Mouse (Mus musculus) urinary bladder, postnatal 14 days (tissue): ENCODE data around the gene Sec22b.

Experiments used
- DNase-seq: peaks from one replicate; pipeline ENCODE4 v3.0.0; 2021; ENCODE audit warnings: low spot score

Sec22b gene

DNA sequence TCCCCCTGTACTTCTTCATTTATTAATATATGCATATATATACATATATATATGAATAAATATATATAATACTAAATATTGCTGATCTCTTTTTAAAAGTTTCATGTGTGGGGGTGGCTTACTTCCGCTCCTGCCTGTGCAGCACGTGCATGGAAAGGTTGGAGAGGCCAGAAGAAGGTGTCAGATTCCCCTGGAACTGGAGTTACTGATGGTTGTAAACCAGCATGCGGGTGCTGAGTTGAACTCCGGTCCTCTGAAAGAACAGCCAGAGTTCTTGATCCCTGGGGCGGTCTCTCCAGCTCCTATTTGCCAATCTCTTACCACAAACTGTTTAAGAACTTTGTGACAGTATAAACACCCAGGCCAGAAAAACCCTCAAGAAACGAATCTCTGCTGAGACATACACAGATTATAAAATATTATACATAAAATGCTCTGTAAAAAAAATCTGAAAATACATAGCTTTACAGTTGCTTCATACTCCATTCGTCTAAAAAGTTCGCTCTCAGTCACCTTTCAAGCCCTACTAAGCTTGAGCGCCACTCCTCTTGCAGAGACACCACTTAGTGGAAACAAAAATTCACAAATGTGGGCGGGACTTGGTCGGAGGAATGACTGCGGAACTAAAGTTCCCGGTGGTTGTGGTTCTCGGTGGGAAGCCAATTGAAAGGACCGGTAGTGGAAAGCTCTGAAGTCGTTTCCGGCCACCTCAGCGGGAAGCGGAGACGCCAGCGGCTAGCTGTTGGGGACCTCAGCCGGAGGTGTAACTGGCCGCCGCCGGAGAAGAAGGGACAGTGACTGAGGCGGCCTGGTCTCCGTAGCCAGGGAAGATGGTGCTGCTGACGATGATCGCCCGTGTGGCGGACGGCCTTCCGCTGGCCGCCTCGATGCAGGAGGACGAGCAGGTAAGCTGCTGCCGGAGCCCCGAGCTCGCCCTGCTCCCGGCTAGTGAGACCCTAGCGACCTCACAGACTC lies at the start of gene Sec22b:
Sec22b (plus strand) TSS at position 675 of the 975 bp plus-strand sequence.
- DNase-seq, result peak; percentile 90

DNA sequence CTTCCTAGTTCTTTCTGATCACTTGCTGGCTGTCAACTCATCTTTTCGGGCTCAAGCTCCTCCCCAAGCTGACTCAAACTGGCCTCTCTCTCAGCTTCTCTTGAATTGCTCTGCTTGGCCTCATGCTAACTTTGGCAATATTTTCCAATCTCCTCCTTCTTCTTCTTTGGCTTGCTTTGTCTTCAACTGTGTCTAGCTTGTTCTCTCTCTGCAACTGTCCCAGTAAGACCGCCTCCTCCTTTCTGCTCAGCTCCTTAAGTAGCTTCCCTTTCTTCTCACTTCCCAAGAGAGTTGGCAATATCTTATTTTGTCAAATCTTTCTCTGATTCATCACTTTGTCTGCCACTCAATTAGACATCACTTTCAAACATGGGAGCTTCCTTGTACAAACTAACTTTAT lies 49.2 kb upstream of the Sec22b start:
- no peak for DNase-seq

DNA sequence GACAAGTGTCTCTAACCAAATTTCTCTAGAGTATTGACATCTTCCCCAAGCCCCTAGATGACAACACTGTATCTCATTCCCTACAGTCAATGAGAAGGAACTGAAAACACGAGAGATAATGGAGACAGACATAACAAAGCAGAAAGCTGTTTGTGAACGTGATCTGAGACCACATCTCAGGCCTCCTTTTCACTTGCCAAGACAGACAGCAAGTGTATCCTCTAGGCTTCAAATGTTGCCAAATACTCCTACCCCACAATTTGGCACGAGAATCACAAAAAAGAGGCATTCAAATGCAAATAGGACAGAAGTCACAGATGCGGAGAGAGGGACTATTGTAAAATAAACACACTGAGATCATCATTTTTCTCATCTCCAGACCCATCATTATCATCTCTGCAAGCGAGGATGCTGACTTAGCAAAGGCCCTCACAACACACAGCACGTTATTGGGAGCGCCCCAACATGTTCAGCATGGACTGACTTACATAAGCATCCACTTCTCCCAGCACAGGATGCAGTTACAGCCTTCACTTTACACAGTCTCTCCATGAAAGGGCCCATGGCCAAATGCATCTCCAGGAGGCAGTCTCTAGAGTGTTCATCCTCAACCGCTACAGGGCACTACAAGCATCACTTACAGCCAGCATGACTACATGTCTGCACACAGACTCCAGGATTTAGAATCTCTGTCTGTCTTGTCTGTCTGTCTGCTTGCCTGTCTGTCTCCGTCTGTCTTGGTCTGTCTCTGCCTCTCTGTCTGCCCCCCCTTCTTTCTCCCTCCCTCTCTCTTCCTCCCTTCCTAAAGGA lies 46.2 kb upstream of the Sec22b start:
- DNase-seq, result no peak

DNA sequence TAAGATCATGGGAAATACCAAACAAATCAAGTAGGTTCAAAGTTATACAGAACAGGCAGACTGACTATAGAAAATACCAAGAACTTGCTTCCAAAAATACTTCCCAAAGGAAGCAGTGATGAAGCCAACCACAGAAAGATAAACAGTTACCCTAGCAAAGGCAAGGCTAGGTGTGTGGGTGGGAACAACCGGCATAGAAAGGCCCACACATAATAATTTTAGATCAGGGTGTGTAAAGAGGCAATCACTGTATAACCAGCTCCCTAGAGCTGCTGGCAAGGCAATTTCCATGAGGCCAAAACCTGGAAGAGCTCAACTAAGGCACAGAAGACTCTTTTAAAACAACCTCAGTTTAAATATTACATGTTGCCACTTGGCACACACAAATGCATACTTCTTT lies 41.6 kb upstream of the Sec22b start:
- DNase-seq, result no peak

DNA sequence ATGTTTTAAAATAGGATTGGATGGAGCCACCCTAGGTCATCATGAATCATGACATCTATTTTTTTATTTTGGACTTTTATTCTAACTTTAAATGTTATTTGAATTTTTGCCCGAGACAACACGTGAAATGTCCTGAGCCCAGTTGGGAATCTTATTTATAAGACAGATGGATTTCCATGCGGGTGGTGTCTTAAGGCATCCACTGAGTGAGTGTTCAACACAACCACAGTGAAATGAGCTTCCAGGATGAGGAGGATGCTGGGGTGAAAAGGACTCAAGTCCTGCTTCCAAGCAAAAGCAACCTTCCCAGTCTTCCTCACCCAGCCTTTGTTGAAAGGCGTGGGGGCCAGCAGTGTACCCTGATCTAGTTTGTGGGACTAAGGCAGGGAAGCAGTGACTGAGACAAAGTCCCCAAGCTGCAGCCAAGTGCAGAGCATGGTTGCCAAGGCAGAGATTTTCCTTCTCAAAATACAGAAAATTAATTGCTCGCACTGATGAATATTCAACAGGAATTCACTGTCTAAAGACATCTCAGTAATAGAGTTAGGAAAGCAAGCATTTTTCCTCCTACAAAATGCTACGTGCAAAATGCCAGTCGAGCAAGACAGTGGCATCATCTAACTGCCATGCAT lies 40.1 kb upstream of the Sec22b start:
- no peak for DNase-seq

DNA sequence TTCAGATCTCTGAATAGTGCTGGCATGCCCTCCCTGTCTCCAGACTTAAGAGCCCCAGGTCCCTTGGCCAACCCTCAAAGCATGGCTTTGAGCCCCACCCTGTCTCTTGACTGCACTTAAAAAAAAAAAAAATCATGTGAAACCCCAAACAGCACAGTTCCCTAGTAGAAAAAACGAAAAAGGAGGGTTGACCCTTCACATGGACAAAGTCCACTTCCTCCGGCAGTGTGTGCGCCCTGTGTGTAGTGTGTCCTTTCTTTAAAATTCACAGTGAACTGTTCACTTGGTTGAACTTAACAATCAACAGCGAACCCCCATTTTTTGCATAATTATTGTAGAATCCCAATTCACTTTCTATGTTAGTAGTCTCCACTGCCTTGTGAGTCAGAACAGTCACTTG lies 34.3 kb upstream of the Sec22b start:
- DNase-seq, result no peak

DNA sequence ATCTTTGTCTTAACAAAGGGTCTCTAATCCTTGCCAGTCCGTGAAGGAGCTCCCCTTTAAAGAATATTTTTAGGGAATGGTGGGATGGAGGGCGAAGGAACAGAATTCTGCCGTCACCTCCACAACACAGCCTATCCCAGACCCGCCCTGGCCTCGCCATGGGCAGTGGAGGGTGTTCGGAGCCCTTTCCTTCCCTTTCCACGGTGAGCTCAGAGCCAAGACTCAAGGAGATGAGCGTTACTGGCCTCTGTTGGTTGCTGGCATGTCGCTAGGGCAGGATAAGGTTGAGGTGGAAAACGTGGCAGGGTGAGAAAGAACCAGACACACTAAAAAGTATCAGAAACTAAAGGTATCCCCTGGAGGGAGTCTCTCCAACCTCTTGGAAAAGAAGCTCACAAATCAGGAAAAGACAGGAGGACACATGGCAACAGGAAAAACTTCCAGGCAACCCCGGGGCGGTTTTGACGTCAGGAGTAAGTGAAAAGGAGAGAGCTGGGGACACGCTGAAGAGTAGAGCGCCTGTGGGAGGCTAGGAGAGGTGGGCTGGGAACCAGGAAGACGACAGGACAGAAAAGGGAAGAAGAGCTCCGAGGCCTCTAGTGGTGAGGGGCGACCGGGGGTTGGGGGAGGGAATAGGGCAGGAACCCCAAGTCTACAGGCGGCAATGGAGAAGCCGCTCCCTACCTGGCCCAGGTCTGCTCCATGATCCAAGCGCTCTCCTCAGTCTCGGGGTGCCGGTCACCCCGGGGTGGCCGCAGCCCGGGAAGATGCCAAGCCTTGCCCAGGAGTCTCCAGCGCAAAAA lies 33.6 kb upstream of the Sec22b start:
- DNase-seq, result peak; percentile 4

DNA sequence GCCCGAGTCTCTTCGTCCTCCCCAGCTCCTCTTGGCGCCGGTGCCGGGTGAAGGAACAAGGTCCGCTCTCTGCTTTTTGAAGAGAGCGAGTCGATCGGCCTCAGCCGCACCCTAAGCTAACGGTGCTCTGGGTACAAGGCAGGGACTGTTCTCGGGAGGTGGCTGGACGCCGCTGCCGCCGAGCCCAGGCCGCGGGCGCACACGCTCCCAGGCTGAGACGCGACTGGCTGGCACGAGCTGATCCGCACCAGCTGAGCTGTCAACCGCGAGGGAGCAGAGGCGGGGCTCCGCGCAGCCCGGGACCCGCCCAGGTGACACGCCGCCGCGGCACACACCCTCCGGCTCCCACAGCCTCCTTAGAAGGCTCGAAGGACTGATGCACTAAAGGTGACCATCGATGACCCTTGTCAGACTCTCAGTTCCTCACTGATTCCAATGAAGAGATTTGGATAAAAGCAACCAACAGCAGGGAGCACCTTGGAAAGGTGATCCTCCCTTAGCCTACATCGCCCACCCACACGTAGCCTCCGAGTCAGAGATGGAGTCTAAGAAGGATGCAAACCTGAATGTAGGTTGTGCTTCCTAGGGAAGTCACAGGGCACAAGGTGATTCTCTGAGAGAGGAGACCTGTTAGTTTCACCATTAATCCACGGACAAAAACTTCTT lies 32.8 kb upstream of the Sec22b start:
- DNase-seq, result peak; percentile 69

DNA sequence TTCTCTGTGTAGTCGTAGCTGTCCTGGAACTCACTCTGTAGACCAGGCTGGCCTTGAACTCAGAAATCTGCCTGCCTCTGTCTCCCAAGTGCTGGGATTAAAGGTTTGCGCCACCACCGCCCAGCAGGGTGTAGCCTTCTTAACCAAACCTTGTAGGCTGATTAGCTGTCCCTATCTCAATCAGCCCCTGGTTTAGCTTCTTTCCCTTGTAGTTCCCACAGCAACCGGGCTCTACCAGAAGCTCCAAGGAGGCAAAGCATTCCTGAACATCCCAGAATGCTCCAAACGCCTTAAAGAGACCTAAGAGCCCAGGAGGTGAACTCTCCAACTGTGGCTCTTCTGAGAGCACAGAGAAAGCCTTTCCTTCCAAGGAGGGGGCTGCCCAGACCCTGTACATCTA lies 32.3 kb upstream of the Sec22b start:
- no peak for DNase-seq

DNA sequence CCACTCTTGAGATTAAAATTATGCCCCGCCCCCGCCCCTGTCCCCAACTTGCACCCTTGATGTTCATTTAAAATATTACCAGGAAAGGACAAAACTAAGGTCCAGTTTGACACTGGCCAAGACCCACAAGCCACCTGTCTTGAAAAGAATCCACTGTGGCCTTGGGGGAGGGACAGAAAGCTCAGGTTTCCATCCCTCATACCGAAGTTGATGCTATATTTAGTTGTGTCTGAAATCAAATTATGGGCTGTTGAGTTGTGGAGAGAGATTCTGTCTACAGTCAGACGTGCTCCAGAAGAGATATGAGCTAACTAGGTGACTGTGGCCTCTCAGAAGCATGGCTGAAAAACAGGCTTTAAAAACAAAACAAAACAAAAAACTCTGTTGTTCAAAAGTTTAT lies 31.3 kb upstream of the Sec22b start:
- DNase-seq, result no peak

DNA sequence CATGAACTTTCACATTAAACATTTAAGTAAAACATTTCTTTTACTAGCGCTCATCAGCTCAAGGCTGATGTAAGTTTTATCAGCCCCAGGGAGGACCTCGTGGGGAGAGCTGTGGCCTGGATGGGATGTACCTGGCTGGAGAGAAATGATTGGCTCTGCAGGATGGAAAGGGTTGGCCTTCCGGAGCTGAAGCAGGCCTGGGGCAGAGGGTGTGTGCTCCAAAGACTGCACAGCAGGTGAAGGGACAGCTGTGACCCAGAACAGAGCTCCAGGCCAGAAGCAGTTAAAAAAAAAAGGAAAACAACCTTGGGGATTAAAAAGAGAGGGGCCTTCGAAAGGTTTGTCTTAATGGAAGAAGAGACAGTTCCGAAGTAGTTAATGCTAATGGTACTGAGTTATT lies 26.2 kb upstream of the Sec22b start:
- no peak for DNase-seq

DNA sequence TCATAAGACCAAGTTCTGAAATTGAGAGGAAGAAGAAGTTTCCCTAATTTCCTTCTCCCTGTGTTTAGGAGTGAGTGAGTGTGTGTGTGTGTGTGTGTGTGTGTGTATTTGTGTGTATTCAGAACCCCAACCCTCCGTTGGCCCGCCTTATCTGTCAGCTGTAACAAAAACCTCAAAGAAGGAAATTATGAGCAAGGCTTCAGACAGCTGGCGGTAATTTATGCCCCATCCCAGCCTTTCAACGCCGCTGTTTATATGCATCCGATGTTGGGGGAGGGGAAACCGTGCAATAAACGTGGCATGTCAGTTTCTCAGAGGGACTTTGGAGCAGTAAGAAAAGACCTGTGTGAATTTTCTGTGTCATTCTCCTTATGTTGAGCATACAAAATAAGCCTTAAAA lies 24.7 kb upstream of the Sec22b start:
- no peak for DNase-seq

DNA sequence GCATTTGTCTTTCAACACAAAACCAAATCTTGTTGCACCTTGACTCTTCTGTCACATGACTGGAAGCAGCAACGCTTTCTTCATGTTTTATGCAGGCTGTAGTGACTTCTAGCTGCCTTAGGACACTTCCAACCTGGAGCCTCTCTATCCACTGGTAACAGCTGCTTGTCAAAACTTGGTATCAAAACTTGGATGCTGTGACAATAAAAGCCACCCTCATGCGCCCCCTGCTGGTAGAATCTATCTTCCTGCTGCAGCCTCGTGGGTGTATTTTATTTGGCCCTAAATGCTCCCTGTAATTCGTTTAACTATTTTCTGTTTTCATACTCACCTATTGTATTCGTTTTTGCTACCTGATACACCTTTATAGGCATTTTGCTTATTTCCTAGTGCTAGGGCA lies 21.8 kb upstream of the Sec22b start:
- DNase-seq, result peak; percentile 84

DNA sequence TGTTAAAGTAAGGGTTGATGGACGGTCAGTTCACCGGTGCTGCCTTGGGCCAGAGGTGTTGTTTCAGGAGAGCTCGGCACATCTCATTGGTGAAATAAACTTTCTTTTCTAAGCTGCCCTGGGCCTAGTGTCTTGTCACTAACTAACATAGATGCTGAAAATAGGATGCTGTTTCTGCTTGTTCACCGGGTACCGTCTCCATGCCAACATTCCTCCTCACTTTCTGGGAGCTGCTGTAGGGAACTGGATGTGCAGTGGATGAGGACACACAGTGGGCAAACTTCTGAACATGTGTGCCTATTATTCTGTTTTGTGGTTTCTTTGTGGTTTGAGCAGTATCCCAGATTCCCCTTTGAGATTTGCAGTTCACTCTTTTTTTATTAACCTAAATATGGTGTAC lies 19.4 kb upstream of the Sec22b start:
- no peak for DNase-seq

DNA sequence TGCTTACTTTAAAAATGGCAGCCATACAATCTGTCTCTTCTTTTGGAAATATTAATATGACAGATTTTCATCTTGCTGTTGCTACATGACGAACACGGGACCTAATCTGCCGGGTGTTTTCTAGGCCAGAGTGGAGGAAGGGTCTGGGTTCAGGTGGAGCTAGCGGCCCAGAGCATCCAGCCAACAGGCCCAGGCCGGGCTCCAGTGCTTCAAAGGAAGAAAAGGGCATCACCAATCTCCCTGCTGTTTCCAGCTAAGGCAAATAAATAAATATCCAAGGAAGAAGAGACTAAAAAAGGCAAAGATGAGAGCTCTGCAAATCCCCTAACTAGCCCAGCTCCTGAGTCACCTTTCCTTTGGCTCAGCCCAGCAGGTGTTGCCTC lies 13.2 kb upstream of the Sec22b start:
- DNase-seq, result no peak

DNA sequence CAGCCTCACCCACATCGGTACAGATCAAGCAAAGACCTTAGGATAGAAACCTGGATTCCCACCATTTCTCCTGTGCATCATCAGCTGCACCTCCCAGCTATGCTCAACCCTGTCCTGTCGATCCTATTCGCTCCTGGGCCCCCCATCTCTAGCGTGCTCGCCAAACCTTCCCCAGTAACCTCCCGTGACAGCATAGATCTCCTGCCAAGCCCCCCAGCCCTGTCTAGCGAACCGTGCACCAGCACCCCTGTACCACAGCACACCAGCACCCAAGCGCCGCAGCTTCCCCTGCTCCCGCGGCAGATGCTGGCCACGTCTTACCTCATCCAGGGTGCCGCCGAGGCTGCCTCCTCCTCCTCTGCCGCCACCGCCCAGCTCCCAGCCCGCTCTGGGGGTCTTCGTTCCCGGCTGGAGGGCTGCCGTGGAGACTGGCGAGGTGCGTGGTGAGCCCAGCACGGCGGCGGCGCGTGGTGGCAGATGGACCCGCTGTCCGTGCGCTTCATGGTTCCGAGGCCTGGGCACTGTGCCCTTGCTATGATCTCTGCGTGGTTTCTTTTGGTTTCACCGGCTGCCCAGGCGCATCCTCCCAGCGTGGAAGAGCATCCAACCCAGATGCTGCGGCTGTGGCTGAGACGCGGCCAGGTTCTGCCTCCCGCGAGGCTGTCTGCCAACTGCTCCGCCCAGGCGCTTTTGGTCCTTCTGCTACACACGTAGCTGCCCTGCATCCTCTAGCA lies 12.7 kb upstream of the Sec22b start, which contains the start of gene Pde4dip:
Pde4dip (minus strand) TSS at position 540 of the 734 bp plus-strand sequence.
- DNase-seq, result peak; percentile 14

DNA sequence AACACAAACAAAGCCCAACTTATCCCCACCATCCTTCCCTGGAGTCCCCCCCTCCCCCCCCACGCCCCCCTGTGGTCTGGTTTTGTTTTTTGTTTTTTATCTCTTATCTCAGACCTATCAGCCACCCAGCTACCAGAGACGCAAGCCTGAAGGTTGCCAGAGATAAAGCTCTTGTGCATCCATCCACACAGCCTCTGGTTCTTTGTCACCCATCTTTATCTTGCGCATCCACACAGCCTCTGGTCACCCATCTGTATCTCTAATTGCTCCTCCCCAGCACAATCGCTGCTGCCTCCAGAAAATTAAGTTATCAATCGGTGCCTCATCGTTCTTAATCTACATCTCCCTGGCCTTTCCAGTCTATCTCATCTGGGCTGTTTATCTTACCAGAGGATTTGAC lies 10.8 kb upstream of the Sec22b start:
- DNase-seq, result no peak

DNA sequence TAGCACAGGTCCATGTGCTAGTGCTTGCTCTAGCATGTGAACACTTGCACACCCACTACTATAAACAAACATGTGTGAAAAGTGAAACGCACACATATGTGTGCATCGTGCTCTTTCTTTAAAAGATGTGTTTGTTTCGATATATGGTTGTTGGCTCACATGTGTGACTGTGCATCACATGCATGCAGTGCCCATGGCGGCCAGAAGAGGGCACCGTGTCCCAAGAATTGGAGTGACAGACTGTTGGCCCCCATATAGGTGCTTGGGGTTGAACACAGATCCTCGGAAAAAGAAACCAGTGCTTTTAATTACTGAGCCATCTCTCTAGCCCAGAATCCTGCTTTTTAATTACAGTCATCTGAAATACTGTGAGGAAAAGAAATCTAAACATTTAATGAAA lies 6.3 kb upstream of the Sec22b start:
- DNase-seq, result peak; percentile 9

DNA sequence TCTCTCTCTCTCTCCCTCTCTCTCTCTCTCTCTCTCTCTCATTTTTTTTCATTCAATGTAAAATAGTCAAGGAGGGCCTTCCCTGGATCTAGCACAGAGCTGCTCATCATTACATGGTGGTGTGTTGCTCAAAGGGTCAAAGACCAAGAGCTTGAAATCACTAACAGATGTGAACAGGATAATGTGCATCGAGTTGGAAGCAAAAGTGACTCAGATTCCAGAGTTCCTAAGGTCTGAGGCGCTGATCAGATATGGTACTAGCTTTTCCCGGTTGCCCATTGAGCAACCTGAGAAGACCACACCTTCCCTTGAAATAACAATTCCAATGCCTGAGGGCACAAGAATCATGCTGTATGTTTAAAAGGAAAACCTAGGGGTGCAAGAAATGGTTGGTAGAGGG lies 2.6 kb upstream of the Sec22b start:
- DNase-seq, result no peak

DNA sequence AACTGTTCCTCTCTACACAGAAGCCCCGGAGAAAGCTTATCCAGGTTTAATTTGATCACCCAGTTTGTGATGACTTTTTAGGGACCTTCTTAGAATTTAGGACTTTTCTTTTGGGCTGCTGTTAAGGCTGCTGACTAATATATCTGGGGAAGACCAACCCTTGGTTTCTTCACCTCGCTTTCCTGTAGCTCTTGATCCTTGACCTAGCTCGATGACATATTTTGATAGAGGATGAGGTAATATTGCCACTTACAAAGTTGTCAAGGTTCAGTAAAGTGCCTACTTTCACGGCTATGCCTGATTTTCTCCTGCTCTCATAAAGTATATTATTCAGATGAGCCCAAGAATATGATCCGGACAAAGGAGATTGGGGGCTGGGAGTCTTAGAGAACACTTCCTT lies 596 bp downstream of the Sec22b start:
- DNase-seq, result no peak

DNA sequence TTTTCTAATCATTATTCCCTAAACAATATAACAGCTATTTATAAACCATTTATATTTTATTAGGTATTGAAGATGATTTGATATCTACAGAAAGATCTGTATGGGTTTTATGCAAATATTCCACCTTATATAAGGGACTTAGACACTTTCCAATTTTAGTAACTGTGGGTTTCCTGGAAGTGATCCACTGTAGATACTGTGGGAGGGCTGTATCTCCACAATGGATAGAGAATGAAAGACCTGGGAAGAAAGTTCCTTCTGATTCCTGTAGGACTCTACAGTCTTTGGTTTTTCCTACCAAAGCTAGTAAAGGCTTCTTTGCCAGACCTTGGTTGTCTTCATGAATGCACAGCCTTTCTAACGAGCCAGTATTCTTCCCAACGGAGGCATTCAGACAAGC lies 8.7 kb downstream of the Sec22b start:
- DNase-seq, result no peak
